Mouse (Mus musculus) layer of hippocampus, postnatal 25 days (tissue): ENCODE data around the gene Kdm5b. TPM values are rescaled to one million over a fixed set of nuclear protein-coding genes. Genes with fewer than 3 reads are reported as not detected.

ENCODE experiments used
- DNase-seq, 2 experiments: peaks; one replicate each; pipeline ENCODE4 v3.0.0; 2022; ENCODE audit warnings: mixed read lengths in 2 of 2, low spot score in 1 of 2; ENCODE audit errors: extremely low spot score in 1 of 2
- total RNA-seq, 2 experiments: library from RNA; stranded (reverse); gene quantifications; 2 replicates each; pipeline ENCODE4 v1.2.3; 2021

Gene Kdm5b
- total RNA-seq, 2 experiments from 2014 or later, result 71.1 to 75.3 TPM

DNA sequence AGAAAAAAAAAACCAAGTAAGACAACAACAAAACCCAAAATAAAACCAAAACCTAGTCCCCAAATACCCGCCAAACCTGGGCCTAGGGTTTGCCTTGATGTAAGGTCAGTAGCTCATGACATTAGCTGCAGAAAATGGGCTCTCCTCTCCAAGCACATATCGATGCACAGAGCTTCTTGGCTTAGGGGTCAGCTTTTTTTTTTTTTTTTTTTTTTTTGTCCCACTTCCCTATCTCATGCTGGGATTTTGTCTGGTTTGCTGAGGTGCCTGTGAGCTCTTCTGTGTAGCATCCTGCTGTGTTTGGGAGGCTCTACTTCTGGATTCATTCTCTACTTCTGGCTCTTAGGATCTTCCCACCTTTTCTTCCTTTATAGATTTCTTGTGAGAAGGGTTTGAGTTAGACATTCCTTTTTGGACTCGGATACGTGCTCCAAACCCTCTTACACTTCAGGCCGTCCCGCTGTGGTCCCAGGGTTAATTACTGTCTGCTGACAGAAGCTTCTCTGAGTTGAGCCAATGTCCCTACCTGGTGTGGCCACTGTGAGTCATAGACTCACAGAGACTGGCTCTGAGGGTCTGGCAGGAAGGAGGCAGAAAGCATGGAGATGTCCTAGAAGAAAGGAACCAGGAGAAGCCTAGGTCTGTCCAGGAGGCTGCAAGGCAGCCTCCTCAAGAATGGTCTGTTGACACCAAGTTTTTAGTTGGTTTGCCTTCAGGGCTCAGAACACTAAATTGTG lies 17.6 kb downstream of the Kdm5b start:
- DNase-seq, result no peak

DNA sequence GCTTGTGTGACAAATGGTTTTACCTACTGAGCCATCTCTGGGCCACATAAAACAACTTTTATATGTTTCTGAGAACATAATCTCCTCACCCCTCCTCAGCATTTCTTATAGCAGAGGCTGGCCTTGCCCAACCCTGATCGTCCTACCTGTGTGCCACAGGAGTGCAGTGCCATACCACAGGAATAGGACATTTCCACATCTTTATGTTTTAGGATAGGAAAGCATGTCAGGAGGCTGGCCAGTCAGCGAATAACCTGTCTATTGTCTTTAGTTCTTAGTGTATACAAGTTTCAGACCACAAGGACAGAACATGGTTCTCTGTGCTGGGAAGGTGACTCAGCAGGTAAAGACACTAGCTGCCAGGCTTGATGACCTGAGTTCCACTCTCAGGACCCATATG lies 20.8 kb downstream of the Kdm5b start:
- DNase-seq, result no peak

DNA sequence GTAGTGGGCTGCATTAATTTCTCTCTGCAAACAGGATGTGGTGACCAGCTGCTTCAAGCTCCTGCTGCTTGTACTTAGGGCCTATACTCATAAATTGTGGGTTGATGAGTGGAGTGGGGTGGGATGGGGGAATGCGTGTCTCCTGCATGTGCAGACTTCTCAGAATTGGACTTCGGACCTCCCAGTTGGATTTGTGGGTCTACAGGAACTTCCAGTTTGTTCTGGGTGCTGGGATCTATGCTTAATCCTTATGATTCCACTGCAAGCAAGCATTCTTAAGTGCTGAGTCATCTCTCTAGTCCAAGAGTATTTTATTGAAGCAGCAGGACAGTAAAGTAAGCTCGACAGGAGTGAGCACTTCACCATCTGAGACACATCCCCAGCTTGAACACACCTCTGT lies 23.6 kb downstream of the Kdm5b start:
- no peak for DNase-seq

DNA sequence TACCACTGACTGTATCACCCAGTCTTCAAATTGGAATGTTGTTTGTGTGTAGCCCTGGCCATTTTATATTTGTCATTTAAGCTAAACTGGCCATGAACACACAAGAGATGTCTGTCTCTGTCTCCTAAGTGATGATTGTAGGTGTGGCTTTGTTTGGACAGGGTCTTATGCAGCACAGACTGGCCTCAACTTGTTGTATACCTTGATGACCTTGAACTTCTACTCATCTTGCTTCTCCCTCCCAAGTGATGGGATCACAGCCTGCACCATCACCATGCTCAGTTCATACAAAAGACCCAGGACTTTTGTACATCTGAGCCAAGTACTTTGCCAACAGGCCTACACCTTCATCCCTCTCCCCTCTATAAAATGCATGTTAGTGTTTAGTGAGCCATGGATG lies 29.7 kb downstream of the Kdm5b start:
- no peak for DNase-seq

DNA sequence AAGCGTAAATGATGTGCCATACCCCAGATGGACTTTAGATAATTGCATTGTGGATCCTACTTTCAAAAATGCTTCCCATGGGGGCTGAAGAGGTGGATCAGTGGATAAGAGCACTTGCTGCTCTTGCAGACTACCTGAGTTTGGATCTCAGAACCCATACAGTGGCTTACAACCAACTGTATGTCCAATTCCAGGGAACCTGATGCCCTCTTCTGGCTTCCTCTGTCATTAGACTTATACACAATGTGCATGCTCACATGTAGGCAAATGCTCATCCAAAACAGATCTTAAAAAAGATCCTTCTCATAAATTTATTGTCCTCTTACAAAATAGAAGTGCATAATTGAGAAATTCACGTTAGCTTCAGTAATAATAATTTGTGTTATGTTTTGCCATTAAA lies 31.8 kb downstream of the Kdm5b start:
- DNase-seq, result no peak

DNA sequence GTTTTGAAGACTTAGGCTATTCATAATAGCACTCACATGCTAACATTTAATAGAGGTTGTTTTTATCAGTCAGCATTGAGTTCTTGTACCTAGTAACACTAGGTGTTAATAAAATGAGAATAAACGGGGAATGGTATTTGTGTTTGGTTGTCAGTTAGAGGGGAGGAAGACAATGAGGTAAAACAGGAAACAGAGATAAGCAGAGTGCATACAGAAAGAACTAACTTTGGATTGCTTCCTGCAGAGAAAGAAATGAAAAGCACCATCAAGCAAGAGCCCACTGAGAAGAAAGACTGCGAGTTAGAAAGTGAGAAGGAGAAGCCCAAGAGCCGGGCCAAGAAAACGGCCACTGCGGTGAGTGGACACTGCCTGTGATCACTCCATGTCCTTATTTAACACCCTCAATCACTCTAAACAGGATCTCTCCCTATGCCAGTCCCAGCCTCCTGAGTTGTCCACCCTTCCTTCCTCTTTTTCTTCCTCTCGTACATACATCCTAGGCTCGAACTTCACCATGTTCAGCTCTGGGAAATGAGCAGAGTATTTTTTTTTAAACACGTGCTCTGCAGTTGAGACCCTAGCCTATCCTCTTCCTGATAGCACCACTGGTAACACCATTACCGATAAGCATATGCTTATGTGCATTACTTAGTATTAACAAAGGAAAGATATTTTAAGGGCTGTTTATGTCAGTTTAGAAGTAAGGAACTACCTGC lies 37.5 kb downstream of the Kdm5b start:
- DNase-seq, result no peak

DNA sequence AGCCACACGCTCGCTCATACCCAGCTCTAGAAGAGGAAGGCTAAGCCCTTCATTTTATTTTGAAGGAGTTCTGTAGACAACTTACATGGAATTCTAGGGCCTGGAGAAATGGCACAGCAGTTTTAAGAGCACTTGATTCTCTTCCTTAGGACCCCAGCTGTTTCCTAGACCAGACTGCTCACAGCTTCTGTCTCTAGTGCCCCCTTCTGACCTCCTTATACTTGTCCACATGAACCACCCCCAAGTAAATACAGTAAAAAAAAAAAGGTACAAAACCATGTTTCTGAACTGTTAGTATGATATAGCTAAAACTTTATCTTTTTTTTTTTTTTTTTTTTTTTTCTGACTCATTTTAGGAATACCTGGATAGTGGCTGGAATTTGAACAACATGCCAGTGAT lies 44.1 kb downstream of the Kdm5b start:
- DNase-seq, result no peak

DNA sequence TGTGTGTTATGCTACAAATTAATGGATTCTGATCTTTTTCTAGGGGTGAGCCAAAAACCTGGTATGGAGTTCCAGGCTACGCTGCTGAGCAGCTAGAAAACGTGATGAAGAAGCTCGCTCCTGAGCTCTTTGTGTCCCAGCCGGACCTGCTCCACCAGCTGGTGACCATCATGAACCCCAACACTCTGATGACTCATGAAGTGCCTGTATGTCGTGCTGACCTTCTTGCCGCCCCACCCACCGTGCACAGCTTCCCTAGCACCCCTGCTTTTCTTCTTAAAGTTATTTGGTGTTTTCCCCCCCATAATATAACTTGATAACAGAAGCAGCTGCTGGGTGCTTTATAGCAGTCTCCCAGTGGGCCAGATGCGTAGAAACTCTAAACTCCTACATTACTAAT lies 45.7 kb downstream of the Kdm5b start:
- no peak for DNase-seq

DNA sequence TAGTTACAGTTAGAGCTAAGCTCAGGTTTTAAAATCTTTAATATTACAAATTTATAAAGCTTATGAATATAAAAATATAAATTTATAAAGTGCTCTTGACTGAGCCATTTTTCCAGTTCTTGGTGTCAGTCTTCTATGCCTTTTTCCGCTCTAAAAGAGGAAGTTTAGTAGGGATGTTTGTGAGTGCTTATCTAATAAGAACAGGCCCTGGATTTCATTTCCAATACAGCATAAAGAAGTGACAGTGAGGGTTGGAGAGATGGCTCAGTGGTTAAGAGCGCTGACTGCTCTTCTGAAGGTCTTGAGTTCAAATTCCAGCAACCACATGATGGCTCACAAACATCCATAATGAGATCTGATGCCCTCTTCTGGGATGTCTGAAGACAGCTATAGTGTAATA lies 46.4 kb downstream of the Kdm5b start:
- no peak for DNase-seq

DNA sequence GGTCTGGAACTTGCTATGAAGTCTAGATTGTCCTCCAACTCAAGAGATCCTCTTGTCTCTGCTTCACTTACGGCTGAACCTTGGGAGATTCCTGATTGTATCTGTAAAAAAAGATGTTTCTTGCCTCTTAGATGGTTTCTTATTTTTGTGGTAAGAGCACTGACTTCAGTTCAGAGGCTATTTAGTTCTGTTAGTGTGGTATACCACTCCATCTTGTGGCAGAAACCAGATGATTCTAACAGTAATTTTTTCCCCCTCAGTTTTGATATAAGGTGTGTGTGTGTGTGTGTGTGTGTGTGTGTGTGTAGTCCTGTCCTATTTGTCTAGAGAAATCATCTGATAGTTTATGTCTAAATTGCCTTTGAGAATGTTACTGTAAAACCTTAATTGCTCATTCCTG lies 47.3 kb downstream of the Kdm5b start:
- no peak for DNase-seq

DNA sequence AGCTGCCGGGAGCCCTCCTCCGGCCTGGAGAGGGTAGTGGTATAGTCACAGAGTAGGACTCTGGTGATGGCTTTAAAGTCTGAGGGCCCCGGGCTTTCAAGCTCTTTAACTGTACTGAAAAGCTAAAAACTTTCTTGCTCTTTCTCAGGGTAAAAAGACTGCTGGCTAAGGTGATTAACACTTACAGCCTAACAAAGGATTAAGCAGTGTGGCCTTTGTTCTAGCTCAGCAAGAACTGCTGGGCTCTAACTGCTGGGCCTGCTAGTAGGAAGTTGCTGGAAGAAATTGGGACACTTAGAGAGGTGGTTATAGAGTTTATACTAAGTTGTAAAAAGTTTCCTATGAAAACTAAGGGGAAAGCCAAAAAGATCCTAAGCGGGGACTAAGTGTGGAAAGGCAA lies 49.2 kb downstream of the Kdm5b start:
- no peak for DNase-seq

DNA sequence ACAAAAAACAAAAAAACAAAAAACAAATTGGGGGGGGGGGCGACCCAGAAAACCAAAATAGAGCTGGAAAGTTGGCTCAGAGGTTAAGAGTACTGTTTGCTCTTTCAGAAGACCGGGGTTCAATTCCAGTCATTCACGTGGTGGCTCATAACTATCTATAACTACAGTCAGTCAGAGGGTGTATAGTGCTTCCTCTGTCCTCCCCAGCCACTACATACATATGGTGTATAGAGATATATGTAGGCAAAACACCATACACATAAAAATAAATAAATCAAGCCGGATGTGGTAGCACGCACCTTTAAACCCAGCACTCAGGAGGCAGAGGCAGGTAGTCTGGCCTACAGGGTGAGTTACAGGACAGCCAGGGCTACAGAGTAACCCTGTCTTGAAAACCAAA lies 54.6 kb downstream of the Kdm5b start:
- DNase-seq, result no peak

DNA sequence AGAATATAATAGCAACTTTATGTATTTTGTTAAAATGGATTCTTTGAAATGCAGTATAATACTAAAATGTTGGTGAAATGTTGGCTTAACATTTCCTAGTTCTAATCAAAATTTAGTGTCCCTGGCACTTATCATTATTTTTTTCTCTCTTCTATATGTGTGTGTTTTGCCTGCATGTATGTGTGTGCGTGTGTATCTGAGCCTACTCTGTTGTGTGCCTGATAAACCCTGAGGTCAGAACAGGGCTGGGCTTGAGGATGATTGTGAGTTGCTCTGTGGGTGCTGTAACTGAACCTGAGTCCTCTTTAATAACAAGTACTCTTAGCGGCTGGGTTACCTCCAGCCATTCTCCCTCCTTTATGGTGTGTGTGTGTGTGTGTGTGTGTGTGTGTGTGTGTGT lies 55.0 kb downstream of the Kdm5b start:
- no peak for DNase-seq

DNA sequence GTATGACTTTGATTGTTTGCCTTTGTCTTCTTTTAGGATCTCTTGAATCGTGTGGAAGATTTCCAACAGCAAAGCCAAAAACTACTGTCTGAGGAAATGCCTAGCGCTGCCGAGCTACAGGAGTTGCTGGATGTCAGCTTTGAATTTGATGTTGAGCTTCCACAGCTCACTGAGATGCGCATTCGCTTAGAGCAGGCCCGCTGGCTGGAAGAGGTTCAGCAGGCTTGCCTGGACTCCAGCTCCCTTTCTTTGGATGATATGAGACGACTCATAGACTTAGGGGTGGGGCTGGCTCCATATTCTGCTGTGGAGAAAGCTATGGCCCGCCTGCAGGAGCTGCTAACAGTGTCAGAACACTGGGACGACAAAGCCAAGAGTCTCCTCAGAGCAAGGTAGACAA lies 57.7 kb downstream of the Kdm5b start:
- no peak for DNase-seq

DNA sequence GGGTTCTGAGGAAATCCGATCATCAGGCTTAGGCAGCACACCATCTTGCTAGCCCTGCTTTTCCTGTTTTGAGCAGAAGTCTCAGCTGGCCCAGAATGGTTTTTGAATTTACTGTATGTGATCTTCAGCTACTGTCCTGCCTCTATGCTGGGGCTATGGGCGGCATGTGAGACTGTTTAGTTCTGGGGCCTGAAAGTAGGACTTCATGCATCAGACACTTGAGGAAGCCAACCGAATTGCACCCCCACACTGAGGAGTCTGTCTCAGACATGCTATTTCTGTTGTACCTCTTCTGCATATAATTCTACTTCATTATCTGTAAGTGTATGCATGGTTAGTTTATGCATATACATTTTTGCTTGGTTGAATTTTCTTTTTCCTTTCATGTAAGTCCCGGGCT lies 65.4 kb downstream of the Kdm5b start:
- no peak for DNase-seq

DNA sequence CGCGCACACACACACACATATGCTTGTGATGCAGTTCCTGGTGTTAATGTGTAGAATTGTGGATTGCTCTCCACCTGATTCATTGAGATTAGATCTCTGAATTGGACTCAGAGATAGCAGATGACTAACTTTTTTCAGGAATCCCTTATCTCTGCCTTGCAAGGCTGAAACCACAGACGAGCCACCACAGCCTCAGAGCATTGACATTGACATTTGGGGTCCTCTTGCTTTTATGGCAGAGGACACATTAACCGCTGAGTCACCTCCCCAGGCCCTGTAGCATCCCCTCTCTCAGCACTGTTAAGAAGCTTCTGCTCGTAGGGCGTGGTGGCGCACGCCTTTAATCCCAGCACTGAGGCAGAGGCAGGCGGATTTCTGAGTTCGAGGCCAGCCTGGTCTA lies 69.5 kb downstream of the Kdm5b start:
- DNase-seq, result no peak

DNA sequence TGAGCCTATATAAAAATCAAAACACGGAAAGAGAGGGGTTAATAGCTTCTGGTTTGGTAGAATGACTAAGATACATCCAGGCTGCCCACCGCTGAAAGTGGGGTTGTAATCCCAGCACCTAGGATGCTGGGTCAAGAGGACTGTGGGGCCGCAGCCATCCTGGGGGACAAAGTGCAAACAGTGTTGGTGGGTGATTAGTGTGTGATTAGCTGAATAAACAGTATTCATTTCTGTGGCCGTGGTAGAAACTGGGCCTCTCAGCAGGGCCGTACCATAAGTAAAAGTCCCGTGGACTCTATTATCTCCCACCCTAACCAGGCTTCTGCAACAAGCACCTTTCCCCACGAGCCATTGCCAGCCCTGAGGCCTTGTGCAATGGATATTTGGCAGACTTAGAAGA lies 74.3 kb downstream of the Kdm5b start:
- DNase-seq, result no peak

DNA sequence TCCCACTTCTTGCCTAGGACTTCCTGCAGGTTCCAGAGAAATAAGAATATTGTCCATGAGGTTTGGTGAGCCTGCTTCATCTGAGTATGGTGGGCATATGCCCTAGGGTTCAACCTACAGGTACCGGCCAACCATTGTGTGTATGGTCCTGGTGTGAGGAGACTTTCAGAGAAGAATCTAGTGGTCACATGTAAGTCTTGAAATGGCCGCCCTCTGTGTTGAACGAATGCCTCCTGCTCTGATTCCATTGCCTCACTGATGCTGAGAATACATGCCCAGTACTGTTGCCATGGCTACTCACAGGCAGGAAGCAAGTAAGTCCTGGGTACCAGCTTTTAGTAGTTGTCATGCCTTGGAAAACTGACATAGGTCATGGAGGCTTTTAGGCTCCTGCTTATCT lies 76.3 kb downstream of the Kdm5b start:
- no peak for DNase-seq

DNA sequence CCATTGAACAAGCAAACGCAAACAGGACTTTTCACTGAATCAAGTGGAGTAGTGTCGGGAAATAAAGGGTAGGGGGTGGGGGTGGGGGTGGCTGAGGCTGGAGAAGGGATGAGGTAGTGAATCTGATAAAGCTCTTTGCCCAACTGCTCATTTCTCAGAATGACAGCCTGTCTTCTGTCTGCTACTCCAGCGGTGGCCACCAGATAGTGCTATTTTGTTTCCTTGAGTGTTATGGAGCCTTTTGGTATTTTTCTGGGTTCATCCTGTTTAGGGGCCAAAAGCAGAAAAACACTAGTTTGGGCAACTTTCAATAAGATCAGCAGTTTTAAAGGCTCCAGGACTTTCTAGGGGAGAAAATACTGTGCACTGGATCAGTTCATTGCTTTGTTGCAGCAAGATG lies 76.7 kb downstream of the Kdm5b start:
- DNase-seq, result peak in 1 of 2 experiments; percentile 54

DNA sequence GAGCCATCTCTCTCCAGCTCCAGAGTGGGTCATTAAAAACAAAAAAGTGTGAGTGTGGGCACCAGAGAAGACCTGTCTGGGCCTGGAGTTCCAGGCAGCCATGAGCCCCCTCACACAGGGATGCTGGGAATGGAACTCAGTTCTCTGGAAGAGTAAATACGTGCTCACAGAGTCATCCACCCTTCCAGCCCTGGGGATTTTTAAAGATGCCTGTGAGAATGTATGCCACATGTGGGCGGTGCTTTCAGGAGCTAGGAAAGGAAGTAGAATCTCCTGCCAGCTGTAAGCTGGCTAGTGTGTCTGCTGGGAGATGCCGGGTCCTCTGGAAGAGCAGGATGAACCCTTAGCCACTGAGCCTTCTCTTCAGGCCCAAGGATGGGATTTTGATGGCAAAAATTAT lies 78.1 kb downstream of the Kdm5b start:
- DNase-seq, result no peak

DNA sequence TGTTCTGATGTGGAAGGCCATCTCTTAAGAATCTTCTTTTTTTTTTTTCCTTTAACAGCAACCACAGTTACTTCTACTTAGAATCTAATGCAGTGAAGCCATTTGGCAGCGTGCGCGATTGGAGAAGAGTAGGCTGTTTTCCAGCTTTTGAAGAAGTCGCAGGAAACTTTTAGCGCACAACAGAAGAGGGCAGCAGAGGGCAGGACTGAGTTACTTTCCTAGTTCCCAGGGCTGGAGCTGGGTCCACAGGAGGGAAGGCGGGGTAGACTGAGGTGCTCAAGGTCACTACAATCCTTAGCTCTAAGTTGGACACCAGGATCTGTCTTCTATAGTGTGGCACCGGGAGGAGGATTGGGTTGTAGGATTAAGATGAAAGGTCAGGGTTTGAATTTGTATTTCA lies 78.6 kb downstream of the Kdm5b start:
- peak; percentile 32 to 66 for DNase-seq

DNA sequence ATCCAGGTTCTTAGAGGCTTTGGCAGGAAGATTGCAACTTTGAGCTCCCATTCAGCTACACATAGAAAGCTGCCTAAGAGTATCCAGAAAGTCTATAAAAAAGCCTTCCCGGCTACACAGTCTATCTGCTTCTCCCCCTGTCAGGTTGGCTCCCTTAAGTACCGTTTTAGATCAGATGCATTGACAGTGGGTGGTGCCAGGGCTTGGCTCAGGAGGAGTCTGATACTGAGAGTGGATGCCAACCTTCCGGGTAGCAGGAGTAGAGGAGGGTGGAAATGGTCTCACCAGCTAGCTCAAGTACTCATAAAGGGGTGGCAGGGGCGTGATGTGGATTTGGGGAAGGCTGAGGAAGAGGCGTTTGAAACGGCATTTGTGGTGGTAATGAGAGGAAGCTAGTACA lies 79.5 kb downstream of the Kdm5b start:
- DNase-seq, result no peak
